Mouse (Mus musculus) kidney, embryonic 14.5 days (tissue): Measurements from ENCODE around the gene Eva1b. TPM values are rescaled to one million over a fixed set of nuclear protein-coding genes. Genes with fewer than 3 reads are reported as not detected.

Experiments used
- ATAC-seq: fragments of 200-750 bp; cut with Nextera tagmentation; 2 replicates; pipeline ENCODE4 v1.8.0; 2017; ENCODE audit warnings: moderate number of reproducible peaks, mild to moderate bottlenecking, moderate TSS enrichment, moderate library complexity; ENCODE audit not compliant: low FRiP score, low TSS enrichment
- H3K27ac ChIP-seq: fragments of 300-500 bp; sonication (generic); 2 replicates; pipeline ENCODE4 v1.5.1; 2014; ENCODE audit warnings: low read depth, mild to moderate bottlenecking, low read length, moderate library complexity, mixed read lengths
- H3K27me3 ChIP-seq: fragments of 300-500 bp; sonication (generic); 2 replicates; pipeline ENCODE4 v1.6.1; 2014; ENCODE audit warnings: mild to moderate bottlenecking, low read length; ENCODE audit not compliant: control insufficient read depth, insufficient read depth
- H3K36me3 ChIP-seq: fragments of 300-500 bp; sonication (generic); 2 replicates; pipeline ENCODE4 v1.6.1; 2014; ENCODE audit warnings: low read length, mixed read lengths; ENCODE audit not compliant: control insufficient read depth, insufficient read depth
- H3K4me1 ChIP-seq: fragments of 300-500 bp; sonication (generic); 2 replicates; pipeline ENCODE4 v1.6.1; 2014; ENCODE audit warnings: low read length, mixed read lengths; ENCODE audit not compliant: control insufficient read depth, insufficient read depth
- H3K4me2 ChIP-seq: fragments of 300-500 bp; sonication (generic); replicated peaks from 2 replicates; pipeline ENCODE4 v1.6.1; 2014; ENCODE audit warnings: low read depth, mild to moderate bottlenecking, low read length
- H3K4me3 ChIP-seq: fragments of 300-500 bp; sonication (generic); 2 replicates; pipeline ENCODE4 v1.5.1; 2014; ENCODE audit warnings: mild to moderate bottlenecking, low read length
- H3K9ac ChIP-seq: fragments of 300-500 bp; sonication (generic); 2 replicates; pipeline ENCODE4 v1.6.1; 2014; ENCODE audit warnings: low read depth, mild to moderate bottlenecking, low read length, moderate library complexity
- H3K9me3 ChIP-seq: fragments of 300-500 bp; sonication (generic); 2 replicates; pipeline ENCODE4 v1.6.1; 2016; ENCODE audit warnings: low read length; ENCODE audit not compliant: control insufficient read depth
- WGBS: fragments of 180-500 bp; shearing (Covaris S2); extraction: QIAGEN DNeasy Blood & Tissue Kit; methylation state at CpG from one replicate; pipeline ENCODE4 v1.1.7; 2014; 5-methylcytosine and 5-hydroxymethylcytosine counted together
- polyA plus RNA-seq: library from polyadenylated mRNA; unstranded; fragments of >200 nt; fragmentation: Nextera tagmentation; extraction: Ambion mirVana; gene quantifications from 2 replicates; pipeline ENCODE4 v1.2.1, GENCODE M21; 2014

Gene Eva1b
- polyA plus RNA-seq, 1 experiment from 2014 or later: 96.1 TPM

DNA sequence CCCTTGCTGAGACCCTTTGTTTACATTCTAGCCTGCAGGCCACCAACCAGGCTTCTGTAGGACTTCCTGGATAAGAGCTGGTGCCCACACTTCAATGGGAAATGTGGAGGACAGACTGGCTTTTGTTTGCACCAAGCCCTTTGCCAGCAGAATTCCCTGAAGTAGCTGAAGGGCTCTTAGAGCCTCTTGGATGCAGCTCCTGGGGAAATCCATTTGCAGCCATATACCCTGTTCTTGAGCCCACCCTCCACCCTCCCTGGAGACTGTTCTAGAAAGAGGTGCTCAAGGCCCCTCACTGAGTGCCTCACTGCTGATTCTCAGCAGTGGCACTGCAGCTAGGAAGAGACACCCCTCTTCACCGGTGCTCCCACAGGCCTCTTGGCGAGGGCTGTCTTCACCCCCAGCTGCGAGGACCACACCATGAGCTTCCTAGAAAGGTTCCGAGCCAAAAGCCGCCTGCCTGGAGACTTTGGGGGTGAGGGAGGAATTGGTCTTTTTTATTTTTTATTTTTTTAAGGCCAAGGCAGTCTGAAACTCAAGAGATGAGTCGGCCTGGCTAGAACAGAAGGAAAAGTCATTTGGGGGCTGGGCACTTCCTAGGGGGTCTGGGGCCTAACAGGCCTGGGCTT, 14.8 kb upstream of the Eva1b start:
- H3K9me3 ChIP-seq: no peaks in the 10 kb centered on the region
- 74% methylated on average over 6 of the region's 6 CpGs for WGBS
- no peak overlapping the region for H3K4me2 ChIP-seq
- peak overlapping the region; percentile 10; the same call in 1 of the 2 replicates for H3K27ac ChIP-seq
- H3K4me1 ChIP-seq: peaks cover 31% of the 10 kb centered on the region
- no peak overlapping the region for H3K9ac ChIP-seq
- H3K36me3 ChIP-seq: peaks cover 43% of the 10 kb centered on the region
- H3K27me3 ChIP-seq: no peaks in the 10 kb centered on the region
- no peak overlapping the region for H3K4me3 ChIP-seq
- no peak for ATAC-seq

DNA sequence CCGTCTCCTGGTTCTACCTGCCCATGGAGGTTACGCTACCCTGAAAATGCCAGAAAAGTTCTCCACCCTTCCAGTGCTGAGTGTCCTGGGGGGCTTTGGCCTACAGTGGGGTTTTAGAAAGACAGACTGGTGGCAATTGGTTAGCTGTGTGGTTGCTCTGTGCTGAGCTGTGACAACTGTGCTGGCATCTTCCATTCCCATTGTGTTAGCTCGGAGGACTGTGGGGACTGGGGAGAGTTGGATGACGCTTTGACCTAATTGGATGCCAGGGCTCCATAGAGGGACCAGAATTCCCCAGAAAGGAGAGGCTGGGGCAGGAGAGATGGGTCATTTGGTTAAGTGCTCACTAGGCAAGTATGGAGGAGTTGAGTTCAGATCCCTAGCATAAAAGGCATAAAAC, 13.3 kb upstream of the Eva1b start:
- Histone ChIP-seq H3K9me3 (no peaks in the 10 kb centered on the region), H3K36me3 (peaks cover 48% of the 10 kb centered on the region)
- no peak for ATAC-seq

DNA sequence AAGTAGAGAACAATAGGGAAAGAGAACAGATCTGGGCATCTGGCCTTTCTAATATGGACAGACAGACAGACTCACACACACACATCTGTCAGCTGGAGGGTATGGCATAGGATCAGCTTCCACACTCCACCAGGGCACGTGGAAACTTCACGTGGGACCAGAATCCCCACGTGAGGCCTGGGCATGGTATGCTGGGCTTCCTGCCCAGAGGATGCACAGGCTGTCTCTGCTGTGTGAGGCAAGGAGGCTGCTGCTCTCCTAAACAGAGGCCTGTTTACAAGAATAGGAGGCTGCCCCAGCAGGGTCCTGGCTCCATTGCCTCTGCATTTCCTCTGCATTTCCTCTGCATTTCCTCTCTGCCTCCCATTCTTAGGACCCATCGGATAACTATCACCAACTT, 12.9 kb upstream of the Eva1b start:
- H3K9me3 ChIP-seq: no peaks in the 10 kb centered on the region
- no peak overlapping the region for H3K27ac ChIP-seq
- no peak for ATAC-seq
- H3K4me3 ChIP-seq: no peak overlapping the region
- no peak overlapping the region for H3K4me2 ChIP-seq
- peaks cover 48% of the 10 kb centered on the region for H3K36me3 ChIP-seq
- H3K27me3 ChIP-seq: no peaks in the 10 kb centered on the region
- H3K9ac ChIP-seq: no peak overlapping the region
- H3K4me1 ChIP-seq: peaks cover 27% of the 10 kb centered on the region
- WGBS: 75% methylated on average over 4 of the region's 4 CpGs

More for the DNA sequence above, 13.3 kb upstream of the Eva1b start:
- H3K9ac ChIP-seq: no peak overlapping the region
- no peak overlapping the region for H3K4me2 ChIP-seq
- no peak overlapping the region for H3K4me3 ChIP-seq
- WGBS: 90% methylated on average over 4 of the region's 4 CpGs
- no peak overlapping the region for H3K27ac ChIP-seq
- peaks cover 31% of the 10 kb centered on the region for H3K4me1 ChIP-seq
- H3K27me3 ChIP-seq: no peaks in the 10 kb centered on the region

DNA sequence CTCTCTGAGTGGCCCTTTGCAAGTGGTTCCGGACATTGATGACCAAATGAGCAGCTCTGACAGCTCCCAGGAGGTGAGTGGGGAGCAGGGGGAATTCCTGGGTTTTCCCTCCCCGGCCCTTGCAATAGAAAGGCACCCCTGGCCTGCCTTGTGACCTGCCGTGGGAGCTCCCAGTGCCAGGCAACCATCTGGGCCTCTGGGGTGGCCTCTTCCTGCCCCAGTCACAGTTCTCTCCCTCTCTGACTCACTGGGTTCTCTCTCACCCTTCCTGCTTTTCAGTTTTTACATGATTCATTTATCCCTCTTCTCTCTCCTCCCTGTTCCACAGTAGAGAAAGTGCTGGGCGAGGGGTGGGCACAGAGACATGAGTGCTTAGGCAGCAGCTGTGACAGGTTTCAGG, 9.8 kb upstream of the Eva1b start:
- Histone ChIP-seq H3K9ac (no peak overlapping the region), H3K27ac (no peak overlapping the region), H3K36me3 (peaks cover 53% of the 10 kb centered on the region), H3K4me2 (no peak overlapping the region), H3K9me3 (no peaks in the 10 kb centered on the region), H3K4me1 (no peaks in the 10 kb centered on the region; the same call in 1 of the 2 replicates), H3K27me3 (no peaks in the 10 kb centered on the region), H3K4me3 (no peak overlapping the region)
- 81% methylated on average over 4 of the region's 4 CpGs for WGBS
- no peak for ATAC-seq

DNA sequence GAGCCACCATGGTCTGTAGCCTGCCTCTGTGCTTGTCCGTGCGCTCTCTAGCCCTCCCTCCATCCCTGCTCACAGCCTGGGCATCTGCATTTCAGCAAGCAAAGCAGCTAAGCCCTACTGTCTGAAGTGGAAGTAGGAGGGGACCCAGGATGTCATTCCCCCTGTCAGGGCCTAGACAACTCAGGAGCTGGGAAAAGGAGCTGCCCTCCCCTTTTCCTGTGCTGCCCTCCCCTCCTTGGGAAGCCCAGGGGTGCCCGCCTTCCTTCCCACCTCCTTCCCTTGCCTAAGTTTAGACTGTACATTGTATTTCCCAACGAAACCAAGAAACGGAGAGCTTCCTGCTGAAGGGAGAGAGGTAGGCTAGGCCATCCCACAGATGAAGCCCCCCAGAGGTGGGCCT, 6.5 kb upstream of the Eva1b start:
- H3K4me3 ChIP-seq: no peak overlapping the region
- peak overlapping the region; percentile 48; the same call in 1 of the 2 replicates for H3K27ac ChIP-seq
- no peak overlapping the region for H3K4me2 ChIP-seq
- H3K27me3 ChIP-seq: no peaks in the 10 kb centered on the region
- WGBS: 68% methylated on average over 5 of the region's 5 CpGs
- H3K9ac ChIP-seq: no peak overlapping the region
- H3K9me3 ChIP-seq: no peaks in the 10 kb centered on the region
- H3K36me3 ChIP-seq: peaks cover 41% of the 10 kb centered on the region
- 0 out of 2 replicates have a peak, but pooled peaks have one; percentile 6 for ATAC-seq
- H3K4me1 ChIP-seq: peaks cover 12% of the 10 kb centered on the region

DNA sequence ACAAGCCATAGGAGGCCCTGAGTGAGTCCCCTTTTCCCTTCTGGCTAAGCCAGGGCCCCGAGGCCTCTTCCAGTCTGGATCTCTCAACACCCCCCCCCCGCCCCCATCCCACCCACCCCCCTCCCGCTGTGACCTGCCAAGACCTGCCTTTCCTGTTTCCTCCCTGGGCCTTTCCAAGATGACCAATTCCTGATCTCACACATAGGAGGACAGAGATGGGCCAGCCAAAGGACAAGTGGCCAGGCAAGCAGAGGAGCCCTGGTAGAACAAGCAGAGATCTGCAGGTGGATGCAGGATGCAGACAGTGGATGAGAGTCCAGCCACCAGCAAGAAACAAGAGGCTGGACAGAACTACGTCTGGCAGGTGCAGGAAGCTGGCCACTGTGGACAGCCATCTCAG, 2.1 kb upstream of the Eva1b start:
- Histone ChIP-seq H3K9ac (no peak overlapping the region), H3K27ac (no peak overlapping the region), H3K9me3 (no peaks in the 10 kb centered on the region), H3K4me1 (peaks cover 41% of the 10 kb centered on the region), H3K36me3 (peaks cover 4% of the 10 kb centered on the region; the same call in 1 of the 2 replicates), H3K4me2 (no peak overlapping the region), H3K4me3 (no peak overlapping the region), H3K27me3 (no peaks in the 10 kb centered on the region)
- ATAC-seq: no peak
- WGBS: 39% methylated on average over 3 of the region's 4 CpGs

DNA sequence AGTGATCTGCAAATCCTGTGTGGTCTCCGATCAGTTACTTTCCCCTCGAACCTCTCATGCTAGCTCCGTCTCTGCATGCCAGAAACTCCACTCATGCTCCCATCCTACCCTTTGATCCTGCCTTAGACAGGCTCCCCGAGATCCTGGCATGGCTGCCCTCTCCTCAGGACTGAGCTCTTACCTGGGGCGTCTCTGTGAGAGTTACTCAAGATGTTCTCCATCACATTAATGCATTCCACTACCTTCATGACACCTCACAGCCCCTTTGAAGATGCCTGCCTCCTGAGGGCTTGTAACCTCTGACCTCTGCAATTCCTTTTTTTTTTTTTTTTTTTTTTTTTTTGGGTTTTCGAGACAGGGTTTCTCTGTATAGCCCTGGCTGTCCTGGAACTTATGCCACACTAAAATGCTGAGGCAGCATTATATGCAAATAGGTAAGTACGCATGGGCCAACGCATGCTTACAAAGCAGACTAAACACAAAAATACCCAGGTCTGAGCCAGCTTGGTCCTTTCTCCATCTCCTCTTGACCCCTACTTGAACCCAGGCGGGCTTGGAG, 491 bp upstream of the Eva1b start:
- Histone ChIP-seq H3K4me2 (peak overlapping the region; percentile 78), H3K4me3 (peak overlapping the region; percentile 70), H3K4me1 (peaks cover 51% of the 10 kb centered on the region), H3K9ac (peak overlapping the region; percentile 88; the same call in 1 of the 2 replicates), H3K27me3 (no peaks in the 10 kb centered on the region), H3K9me3 (no peaks in the 10 kb centered on the region), H3K36me3 (peaks cover 10% of the 10 kb centered on the region), H3K27ac (peak overlapping the region; percentile 98)
- WGBS: 17% methylated on average over 9 of the region's 9 CpGs
- ATAC-seq: no peak

DNA sequence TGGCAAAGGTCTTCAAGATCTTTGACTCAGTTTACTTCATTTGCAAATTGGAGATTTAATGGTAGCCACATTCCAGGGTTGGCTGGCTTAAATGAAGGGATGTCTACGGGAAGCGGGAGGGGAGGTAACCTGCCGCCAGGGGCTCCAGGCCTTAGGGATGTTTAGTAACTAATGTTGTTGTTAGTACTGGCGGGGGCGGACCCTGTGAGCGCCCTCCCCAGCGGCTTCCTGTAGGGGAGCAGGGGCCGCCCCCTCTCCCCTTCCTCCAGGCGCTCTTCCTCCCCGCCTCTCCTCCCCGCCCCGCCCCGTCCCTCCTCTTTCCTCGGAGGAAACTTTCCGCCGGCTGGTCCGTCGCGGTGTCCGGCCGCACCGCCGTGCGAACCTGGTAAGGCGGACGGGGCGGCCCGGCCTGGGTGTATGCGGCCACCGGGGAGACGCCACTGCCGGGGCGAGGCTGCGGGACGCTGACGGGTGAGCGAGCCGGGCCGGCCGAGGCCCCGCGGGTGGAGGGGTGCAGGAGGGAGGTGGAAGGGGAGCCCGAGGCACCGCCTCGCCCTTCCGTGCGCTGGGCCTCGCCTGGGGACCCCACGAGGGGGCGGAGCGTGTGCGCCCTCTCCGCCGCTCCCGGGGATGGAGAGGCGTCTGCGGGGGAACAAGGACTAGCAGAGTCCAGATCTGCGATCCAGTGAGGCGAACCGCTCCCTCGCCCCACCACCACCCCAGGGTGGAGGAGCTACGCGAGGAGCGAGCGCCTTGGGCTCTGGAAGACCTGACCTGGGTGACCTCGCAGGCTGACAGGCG, 817 bp downstream of the Eva1b start:
- Histone ChIP-seq H3K9me3 (no peaks in the 10 kb centered on the region), H3K4me2 (peak overlapping the region; percentile 78), H3K9ac (peak overlapping the region; percentile 88), H3K4me3 (peak overlapping the region; percentile 70), H3K36me3 (peaks cover 15% of the 10 kb centered on the region), H3K4me1 (peaks cover 51% of the 10 kb centered on the region), H3K27me3 (no peaks in the 10 kb centered on the region), H3K27ac (peak overlapping the region; percentile 98)
- WGBS: under 1% methylated on average over 61 of the region's 67 CpGs
- ATAC-seq: peak; percentile 61
